Mouse (Mus musculus) lung, embryonic 14.5 days (tissue): Measurements from ENCODE around the gene Lzts2. TPM values are rescaled to one million over a fixed set of nuclear protein-coding genes. Genes with fewer than 3 reads are reported as not detected.
A peak's percentile ranks its signal among the peaks of the same experiment; 100 is the strongest.

Experiments
- ATAC-seq: fragments of 200-750 bp; cut with Nextera tagmentation; 2 replicates; pipeline ENCODE4 v1.8.0; 2017; ENCODE audit warnings: mild to moderate bottlenecking, moderate TSS enrichment, moderate library complexity; ENCODE audit not compliant: insufficient read depth
- DNase-seq: peaks from one replicate; pipeline ENCODE4 v3.0.0-alpha.2; 2015
- H3K27ac ChIP-seq: fragments of 300-500 bp; sonication (generic); 2 replicates; pipeline ENCODE4 v1.5.1; 2014; ENCODE audit warnings: low read depth, mild to moderate bottlenecking, moderate library complexity
- H3K27me3 ChIP-seq: fragments of 300-500 bp; sonication (generic); 2 replicates; pipeline ENCODE4 v1.6.1; 2014; ENCODE audit warnings: low read length, control low read depth; ENCODE audit not compliant: insufficient read depth
- H3K36me3 ChIP-seq: fragments of 300-500 bp; sonication (generic); 2 replicates; pipeline ENCODE4 v1.6.1; 2014; ENCODE audit warnings: control low read depth; ENCODE audit not compliant: insufficient read depth
- H3K4me1 ChIP-seq: fragments of 300-500 bp; sonication (generic); 2 replicates; pipeline ENCODE4 v1.6.1; 2014; ENCODE audit warnings: antibody characterized with exemption, control low read depth; ENCODE audit not compliant: insufficient read depth
- H3K4me2 ChIP-seq: fragments of 300-500 bp; sonication (generic); 2 replicates; pipeline ENCODE4 v1.6.1; 2014; ENCODE audit warnings: mild to moderate bottlenecking
- H3K4me3 ChIP-seq: fragments of 300-500 bp; sonication (generic); 2 replicates; pipeline ENCODE4 v1.5.1; 2014; ENCODE audit warnings: low read depth, low read length
- H3K9ac ChIP-seq: fragments of 300-500 bp; sonication (generic); 2 replicates; pipeline ENCODE4 v1.6.1; 2014
- H3K9me3 ChIP-seq: fragments of 300-500 bp; sonication (generic); 2 replicates; pipeline ENCODE4 v1.6.1; 2016; ENCODE audit warnings: low read depth, low read length, control low read depth
- CTCF ChIP-seq: IDR thresholded peaks from 2 replicates; pipeline ENCODE4 v1.5.1; 2016; ENCODE audit warnings: antibody characterized with exemption, low read depth
- WGBS: fragments of 180-500 bp; shearing (Covaris S2); extraction: QIAGEN DNeasy Blood & Tissue Kit; methylation state at CpG from one replicate; pipeline ENCODE4 v1.1.7; 2014; 5-methylcytosine and 5-hydroxymethylcytosine counted together
- polyA plus RNA-seq: library from polyadenylated mRNA; unstranded; fragments of >200 nt; fragmentation: Nextera tagmentation; extraction: Ambion mirVana; gene quantifications from 2 replicates; pipeline ENCODE4 v1.2.1, GENCODE M21; 2014

The Lzts2 gene
- polyA plus RNA-seq, 1 experiment from 2014 or later: 75.4 TPM

GRCm38 (mm10) chr19:44983366-44983765 lies 30.8 kb upstream of the Lzts2 start:
- H3K27me3 ChIP-seq: no peaks in the 10 kb centered on the region
- H3K4me2 ChIP-seq: no peak overlapping the region
- no peaks in the 10 kb centered on the region for H3K9me3 ChIP-seq
- H3K4me1 ChIP-seq: no peaks in the 10 kb centered on the region
- DNase-seq (no peak), ATAC-seq (no peak)
- H3K36me3 ChIP-seq: peaks cover 40% of the 10 kb centered on the region
- no peak overlapping the region for H3K27ac ChIP-seq
- 90% methylated on average over 6 of the region's 6 CpGs for WGBS
- no peak overlapping the region for H3K4me3 ChIP-seq
- no peak for TF ChIP-seq CTCF
- no peak overlapping the region for H3K9ac ChIP-seq

- TF ChIP-seq CTCF: no peak
- Histone ChIP-seq H3K36me3 (peaks cover 30% of the 10 kb centered on the region), H3K27me3 (no peaks in the 10 kb centered on the region), H3K9ac (no peak overlapping the region), H3K27ac (no peak overlapping the region), H3K4me3 (no peak overlapping the region), H3K4me2 (no peak overlapping the region), H3K4me1 (0 out of 2 replicates have a peak, but pooled peaks cover 2% of the 10 kb centered on the region), H3K9me3 (no peaks in the 10 kb centered on the region)
- ATAC-seq (no peak), DNase-seq (no peak)
- WGBS: 90% methylated on average over 4 of the region's 4 CpGs
Measured at GRCm38 (mm10) chr19:44984420-44984819, 29.8 kb upstream of the Lzts2 start.

GRCm38 (mm10) chr19:44985159-44985988 lies 28.8 kb upstream of the Lzts2 start:
- no peak overlapping the region for H3K4me2 ChIP-seq
- no peak overlapping the region for H3K27ac ChIP-seq
- no peak for TF ChIP-seq CTCF
- no peaks in the 10 kb centered on the region for H3K27me3 ChIP-seq
- 40% methylated on average over 5 of the region's 5 CpGs for WGBS
- DNase-seq (no peak), ATAC-seq (no peak)
- H3K36me3 ChIP-seq: peaks cover 21% of the 10 kb centered on the region
- H3K4me3 ChIP-seq: no peak overlapping the region
- H3K9me3 ChIP-seq: no peaks in the 10 kb centered on the region
- H3K9ac ChIP-seq: no peak overlapping the region
- H3K4me1 ChIP-seq: peaks cover 7% of the 10 kb centered on the region

- no peak for TF ChIP-seq CTCF
- DNase-seq: no peak
- no peak for ATAC-seq
- H3K4me3 ChIP-seq: no peak overlapping the region
- H3K4me2 ChIP-seq: no peak overlapping the region
- H3K27me3 ChIP-seq: no peaks in the 10 kb centered on the region
- H3K27ac ChIP-seq: no peak overlapping the region
- H3K9me3 ChIP-seq: no peaks in the 10 kb centered on the region
- H3K4me1 ChIP-seq: peaks cover 7% of the 10 kb centered on the region
- peaks cover 7% of the 10 kb centered on the region for H3K36me3 ChIP-seq
- H3K9ac ChIP-seq: no peak overlapping the region
- WGBS: 72% methylated on average over 6 of the region's 6 CpGs
Measured at GRCm38 (mm10) chr19:44987004-44987403, 27.2 kb upstream of the Lzts2 start.

GRCm38 (mm10) chr19:44987851-44988250 lies 26.4 kb upstream of the Lzts2 start:
- Histone ChIP-seq H3K4me1 (peaks cover 10% of the 10 kb centered on the region), H3K9ac (no peak overlapping the region), H3K36me3 (peaks cover 2% of the 10 kb centered on the region; the same call in 1 of the 2 replicates), H3K9me3 (no peaks in the 10 kb centered on the region), H3K4me2 (no peak overlapping the region), H3K4me3 (no peak overlapping the region), H3K27ac (no peak overlapping the region), H3K27me3 (no peaks in the 10 kb centered on the region)
- no peak for TF ChIP-seq CTCF
- ATAC-seq: no peak
- no peak for DNase-seq
- 46% methylated on average over 6 of the region's 6 CpGs for WGBS

GRCm38 (mm10) chr19:44988321-44988720 lies 25.9 kb upstream of the Lzts2 start:
- Histone ChIP-seq H3K4me3 (peak overlapping the region; percentile 64; the same call in 1 of the 2 replicates), H3K36me3 (no peaks in the 10 kb centered on the region), H3K9ac (peak overlapping the region; percentile 70; the same call in 1 of the 2 replicates), H3K4me1 (peaks cover 10% of the 10 kb centered on the region), H3K27ac (no peak overlapping the region), H3K9me3 (no peaks in the 10 kb centered on the region), H3K4me2 (peak overlapping the region; percentile 100), H3K27me3 (no peaks in the 10 kb centered on the region)
- ATAC-seq: no peak
- WGBS: 21% methylated on average over 9 of the region's 9 CpGs
- no peak for TF ChIP-seq CTCF
- no peak for DNase-seq

GRCm38 (mm10) chr19:44988831-44989566 lies 25.2 kb upstream of the Lzts2 start, which contains the start of gene Sema4g:
Gene Sema4g, plus strand, starts transcription at chr19:44989101.
- TF ChIP-seq CTCF: peak; percentile 54
- H3K4me3 ChIP-seq: peak within 1 kb of the TSS; percentile 64
- ATAC-seq (peak; percentile 78), DNase-seq (peak; percentile 69)
- H3K4me1 ChIP-seq: peaks cover 10% of the 10 kb centered on the region
- WGBS: under 1% methylated on average over 51 of the region's 58 CpGs
- H3K4me2 ChIP-seq: peak within 1 kb of the TSS; percentile 100
- no peaks in the 10 kb centered on the region for H3K36me3 ChIP-seq
- H3K9ac ChIP-seq: peak within 1 kb of the TSS; percentile 70
- H3K27me3 ChIP-seq: no peaks in the 10 kb centered on the region
- no peaks in the 10 kb centered on the region for H3K9me3 ChIP-seq
- no peak within 1 kb of the TSS for H3K27ac ChIP-seq
